Mouse (Mus musculus) layer of hippocampus, postnatal 14 days (tissue): ENCODE measurements around the gene Cbl. TPM values are rescaled to one million over a fixed set of nuclear protein-coding genes. Genes with fewer than 3 reads are reported as not detected.
A peak's percentile ranks its signal among the peaks of the same experiment; 100 is the strongest.

Experiments used
- DNase-seq, 2 experiments: peaks; one replicate each; pipeline ENCODE4 v3.0.0; 2021 to 2022; ENCODE audit warnings: low spot score in 2 of 2, mixed read lengths in 1 of 2
- total RNA-seq, 2 experiments: library from RNA; stranded (reverse); gene quantifications; 2 replicates each; pipeline ENCODE4 v1.2.3; 2021

Gene Cbl
- total RNA-seq, 2 experiments from 2014 or later: 58.1 to 62.7 TPM

DNA sequence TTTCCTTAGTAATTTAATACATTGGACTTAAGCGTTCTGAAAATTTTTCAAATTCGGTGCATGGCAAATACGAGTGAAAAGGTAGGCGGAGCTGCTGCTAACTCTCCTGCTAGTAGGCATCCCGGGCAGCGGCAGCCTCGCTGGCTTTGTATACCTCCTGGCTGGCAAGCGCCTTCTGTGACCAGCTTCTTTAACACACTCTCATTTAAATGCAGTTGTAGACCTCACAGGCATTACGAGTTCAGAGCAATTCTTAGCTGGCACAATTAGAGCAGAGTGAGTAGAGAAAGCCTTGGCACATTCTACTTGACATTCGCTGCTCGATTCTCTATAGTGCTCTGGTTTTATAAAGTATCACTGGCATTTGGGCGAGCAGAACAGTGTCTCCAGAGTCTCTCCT is 45.6 kb downstream of the Cbl start:
- DNase-seq: no peak

DNA sequence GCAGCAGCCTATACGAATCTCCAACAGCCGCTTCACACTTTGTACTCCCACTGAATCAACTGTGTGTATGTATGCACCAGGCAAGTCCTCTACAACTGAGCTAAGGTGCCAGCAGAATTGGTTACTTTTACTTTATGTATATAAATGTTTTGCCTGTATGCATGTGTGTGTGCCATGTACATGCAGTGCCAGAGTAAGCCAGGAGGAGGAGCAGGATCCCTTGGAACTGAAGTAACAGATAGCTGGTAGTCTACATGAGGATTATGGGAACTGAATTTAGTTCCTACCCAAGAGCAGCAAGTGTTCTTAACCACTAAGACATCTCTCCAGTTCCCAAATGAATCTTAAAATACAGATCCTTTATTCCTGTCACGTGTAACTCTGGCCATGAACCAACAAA is 51.6 kb downstream of the Cbl start:
- no peak for DNase-seq

DNA sequence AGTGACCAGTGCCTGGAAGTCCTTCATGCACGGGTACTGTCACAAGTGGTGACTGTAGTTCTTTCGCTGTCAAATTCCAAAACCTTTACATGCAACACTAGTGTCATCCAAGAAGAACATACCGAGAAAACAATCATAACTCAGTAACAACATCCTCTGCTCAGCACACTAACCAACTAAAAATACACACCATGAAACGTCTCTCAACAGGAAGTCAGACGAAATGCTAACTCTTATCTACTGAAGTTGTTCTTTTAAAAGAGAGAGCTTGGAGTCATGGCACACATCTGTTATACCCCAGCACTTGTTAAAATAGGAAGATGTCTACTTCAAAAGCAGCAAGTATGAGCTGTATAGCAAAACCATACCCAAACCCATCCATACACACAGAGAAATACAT is 52.3 kb downstream of the Cbl start:
- DNase-seq: no peak

DNA sequence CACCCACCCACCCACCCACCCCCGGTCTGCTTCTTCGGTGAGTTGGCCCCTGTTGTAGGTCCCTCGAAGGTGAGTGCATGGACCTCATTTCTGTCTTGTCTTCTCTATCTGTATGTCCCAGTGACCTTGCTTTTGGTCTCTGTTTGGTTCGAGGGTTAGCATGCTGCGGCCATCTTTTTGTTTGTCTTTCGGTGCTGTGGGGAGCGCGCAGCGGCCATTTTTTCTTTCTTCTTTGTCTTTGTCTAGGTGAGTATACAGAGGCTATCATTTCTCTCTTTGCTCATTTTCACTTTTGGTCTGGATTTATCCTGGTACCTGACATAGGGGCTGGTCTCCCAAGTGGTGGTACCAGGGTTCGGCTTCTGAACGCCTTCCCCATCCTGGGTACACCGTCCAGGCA is 55.0 kb downstream of the Cbl start:
- no peak for DNase-seq

DNA sequence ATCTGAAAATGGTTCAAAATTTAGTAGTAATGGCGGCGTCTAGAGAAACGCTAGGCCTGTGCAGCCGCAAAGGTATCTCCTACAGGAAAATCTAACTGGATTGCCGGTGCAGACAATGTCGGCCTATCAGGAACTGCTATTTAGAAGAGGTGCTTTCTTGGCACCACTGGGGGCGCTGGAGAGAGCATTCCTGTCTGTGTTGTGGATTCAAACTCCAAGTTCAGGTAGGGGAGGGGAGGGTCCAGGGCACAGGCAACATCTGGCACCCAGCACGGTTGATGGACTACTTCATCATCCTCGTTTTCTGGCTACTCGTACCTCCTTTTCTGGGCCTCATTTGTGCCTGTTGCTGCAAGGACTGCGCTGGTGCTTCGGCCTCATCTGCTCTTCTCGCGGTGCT is 55.5 kb downstream of the Cbl start:
- no peak for DNase-seq

DNA sequence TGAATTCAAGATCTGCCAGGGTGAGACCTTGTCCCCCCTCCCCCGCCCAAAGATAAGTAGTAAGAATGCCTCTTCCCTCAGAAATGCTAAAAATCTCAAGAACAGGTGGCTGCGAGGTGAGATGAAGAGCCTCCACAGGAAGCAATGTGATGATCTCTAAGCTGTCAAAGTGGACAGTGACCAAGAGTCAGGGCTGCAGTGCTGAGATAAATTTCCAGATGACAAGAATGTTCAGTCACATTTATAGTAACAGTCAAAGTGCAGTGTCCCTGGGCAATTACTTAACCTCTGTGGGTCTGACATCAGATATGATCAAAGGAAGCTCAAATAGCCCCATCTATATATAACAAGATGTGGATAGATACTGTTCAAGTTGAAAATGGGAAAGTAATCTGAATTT is 56.4 kb downstream of the Cbl start:
- no peak for DNase-seq

DNA sequence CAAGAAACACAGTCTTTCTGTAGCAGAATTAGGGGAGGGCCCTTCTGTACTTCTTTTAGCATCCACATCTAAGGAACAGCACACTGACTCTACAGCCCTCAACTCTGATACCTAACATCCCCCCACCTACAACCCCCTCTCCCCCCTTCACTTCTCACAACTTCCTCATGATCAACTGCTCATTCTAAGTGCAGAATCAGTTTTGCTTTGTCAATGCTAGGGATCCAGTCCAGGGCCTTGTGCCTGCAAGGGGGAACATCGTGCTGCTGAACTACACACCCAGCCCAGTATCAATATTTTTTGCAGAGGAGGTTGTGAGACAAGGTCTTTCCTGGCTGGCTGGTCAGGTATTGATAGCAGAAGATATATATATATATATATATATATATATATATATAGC is 57.9 kb downstream of the Cbl start:
- DNase-seq: no peak

DNA sequence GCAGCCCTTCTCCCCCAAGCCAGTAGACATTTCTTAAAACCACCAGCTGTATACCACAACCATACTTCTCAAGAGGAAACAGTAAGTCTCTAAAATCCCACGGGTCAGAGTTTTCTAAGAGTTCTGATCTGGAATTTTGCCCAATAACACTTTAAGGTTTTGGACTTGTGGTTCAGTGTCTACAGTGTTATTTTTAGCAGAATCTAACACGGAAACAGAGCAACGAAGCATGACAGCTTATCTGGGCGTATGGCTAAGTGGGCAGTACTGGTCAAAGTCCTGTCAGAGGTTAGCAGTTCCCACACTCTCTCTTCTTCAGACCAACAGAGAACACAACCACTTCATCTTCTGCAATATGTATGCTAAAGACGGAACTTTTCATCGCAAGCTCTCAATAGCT is 58.3 kb downstream of the Cbl start:
- DNase-seq: no peak

DNA sequence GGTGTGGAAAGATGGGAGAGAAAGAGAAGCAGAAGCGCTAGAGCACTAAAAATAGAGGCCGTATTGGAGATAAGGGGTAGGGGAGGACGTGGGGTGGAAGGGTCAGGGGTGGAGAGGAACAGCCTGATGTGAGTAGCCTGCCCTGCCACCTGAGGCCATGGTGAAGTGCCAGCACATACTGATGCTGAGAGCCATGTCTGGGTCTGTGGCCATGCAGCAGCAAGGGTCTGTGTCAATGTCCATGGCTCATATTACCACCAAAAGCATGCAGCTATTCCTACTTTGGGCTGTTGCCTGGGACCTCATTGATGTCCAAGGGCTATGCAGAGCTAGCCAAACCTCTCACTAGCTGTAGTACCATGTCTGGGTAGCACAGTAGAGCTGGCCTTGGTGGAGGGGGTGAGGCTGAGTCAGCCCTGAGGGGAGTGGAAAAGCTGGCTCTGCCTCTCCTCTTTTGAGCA is 63.1 kb downstream of the Cbl start:
- DNase-seq: no peak

DNA sequence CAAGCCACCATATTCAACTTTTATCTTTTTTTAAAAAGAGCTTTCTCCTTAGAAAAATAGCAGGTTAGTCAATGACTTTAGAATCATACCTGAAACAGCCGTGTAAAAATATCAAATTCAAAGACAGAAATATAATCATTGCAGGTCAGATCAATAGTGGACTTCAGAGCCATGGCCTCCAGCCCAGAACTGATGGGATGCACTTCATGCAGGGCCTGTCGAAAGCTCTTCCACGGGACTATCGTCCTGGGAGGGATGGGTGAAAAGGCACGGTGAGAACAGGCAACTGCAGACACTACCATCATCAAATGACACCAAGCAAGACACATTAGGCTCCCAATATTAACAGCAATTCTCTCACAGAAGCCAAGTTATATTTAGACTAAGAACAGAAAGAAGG is 64.9 kb downstream of the Cbl start:
- DNase-seq: no peak

DNA sequence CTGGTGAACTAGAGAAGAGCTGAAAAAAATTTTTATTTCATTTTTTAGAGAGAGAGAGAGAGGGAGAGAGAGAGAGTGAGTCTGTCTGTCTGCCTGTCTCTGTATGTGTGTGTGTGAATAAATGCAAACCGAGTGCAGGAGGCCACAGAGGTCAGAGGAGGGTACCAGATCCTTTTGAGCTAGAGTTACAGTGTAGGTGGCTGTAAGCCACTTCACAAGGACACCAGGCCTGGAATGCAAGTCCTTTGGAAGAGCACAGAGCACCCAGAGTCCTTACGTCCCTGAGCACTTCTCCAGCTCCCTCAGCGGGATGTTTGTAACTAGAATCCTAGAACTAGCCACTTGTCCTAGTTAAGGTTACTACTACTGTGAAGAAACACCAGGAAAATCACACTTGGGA is 74.0 kb downstream of the Cbl start:
- no peak for DNase-seq

DNA sequence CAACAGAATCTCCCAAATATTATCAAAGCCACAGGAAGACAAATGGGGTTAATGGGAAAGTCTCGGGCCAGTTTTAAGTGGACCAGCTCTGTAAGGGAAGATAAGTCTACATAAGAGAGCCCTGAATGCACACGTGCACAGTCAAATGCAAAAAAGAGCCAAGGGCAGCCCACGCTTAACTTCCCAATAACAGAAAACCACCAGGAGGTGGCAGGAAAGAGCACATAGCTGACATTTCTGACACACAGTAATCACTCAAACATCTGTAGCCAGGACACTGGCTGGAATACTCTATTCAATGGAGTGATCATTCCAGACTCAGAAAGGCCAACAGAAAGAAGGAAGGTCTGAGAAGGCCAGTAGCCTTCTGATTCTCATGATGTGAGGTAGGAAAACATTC is 86.6 kb downstream of the Cbl start:
- DNase-seq: no peak

DNA sequence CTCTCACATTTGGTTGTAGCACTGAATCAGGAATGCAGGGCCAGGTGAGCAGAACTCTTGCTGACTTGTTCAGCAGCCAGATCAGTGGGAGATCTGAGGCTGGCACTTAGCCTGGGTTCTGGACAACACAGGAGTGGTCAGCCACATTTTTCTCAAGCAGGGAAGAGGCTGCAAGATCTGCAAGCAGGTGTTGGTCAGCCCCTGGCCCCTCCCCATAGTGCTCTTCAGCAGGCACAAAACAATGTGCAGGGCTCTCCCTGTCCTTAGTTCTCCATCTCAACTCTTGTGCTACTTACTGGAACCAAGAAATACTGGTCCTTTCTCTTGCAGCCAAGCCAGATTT is 89.2 kb downstream of the Cbl start:
- DNase-seq: no peak

DNA sequence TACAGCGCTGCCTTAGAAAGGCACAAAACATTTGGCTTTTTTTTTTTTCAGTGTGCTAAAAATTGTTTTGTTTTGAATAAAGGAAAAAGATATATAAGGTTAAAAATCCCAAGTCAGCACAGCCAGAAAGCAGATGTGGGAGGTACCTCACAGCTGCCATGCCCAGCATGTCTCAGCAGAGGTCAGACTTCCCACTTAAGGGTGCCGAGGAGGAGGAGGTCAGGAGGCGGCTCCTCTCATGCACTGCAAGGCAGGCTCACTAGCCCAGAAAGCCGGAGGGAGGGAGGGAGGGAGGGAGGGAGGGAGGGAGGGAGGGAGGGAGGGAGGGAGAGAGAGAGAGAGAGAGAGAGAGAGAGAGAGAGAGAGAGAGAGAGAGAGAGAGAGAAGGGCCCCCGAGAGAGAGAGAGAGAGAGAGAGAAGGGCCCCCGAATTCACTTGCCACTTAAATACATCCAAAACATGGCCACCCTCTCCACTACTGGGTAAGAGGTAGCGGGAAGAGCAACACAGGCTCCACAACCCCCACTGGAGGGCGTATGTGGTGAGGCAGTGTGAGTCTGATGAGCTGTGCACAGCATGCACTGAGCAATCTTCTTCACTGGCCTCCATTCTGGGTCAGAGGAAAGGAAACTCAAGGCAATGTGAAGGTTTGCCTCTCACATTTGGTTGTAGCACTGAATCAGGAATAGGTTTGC is 89.7 kb downstream of the Cbl start:
- DNase-seq: no peak

DNA sequence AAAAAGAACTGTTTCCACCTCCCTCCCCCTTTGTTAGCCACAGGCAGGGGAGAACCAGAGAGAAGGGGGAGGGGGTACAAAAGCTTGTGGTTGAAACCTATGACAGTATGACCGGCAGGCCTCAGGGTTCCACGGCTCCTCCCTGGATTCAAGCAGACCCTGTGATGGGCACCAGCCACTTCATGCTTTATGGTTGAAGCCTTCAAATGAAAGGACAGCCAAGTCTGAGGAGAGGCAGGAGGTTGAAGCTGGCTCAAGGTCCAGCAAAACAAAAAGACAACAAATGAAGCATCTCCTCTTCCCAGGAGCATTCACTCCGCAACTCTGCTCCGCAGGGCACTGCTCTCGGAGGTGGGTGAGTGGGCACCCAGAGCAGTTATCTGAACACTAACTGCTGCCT is 90.4 kb downstream of the Cbl start:
- DNase-seq: no peak

DNA sequence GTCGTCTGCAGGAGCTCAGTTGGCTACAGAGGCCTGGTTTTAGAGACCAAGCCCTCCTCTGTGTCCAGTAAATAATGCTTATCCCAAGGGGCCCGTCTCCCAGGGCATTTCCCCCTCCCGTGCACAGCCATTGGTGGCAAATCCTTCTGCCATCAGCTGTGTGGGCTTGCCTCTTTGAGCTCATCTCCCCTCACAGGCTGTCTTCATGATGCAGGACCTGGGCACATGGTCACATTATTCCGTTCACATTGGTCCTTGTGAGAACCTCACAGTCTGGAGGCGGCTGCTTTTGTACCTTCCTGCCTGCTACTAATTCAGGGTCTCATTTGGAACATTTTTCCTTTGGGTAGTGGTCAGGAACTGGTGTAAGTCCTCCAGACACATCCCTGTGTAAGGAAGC is 91.9 kb downstream of the Cbl start:
- no peak for DNase-seq

DNA sequence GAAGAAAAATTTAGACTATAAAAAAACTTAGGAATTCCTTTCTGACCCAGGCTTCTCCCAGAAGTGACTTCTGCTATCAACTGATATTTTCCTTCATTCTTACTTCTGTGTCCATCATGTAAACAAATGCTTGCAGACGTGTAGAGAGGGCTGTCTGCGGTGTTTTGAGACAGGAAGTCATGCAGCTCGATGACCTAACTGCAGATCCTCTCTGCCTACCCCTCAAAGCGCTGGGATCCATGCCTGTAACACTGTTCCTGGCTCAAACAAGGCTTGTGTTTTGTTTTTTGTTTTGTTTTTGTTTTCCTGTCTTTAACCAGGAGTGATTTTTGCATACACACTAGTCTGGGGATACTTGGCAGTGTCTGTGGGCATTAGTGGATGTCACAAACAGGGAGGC is 96.0 kb downstream of the Cbl start:
- DNase-seq: no peak

DNA sequence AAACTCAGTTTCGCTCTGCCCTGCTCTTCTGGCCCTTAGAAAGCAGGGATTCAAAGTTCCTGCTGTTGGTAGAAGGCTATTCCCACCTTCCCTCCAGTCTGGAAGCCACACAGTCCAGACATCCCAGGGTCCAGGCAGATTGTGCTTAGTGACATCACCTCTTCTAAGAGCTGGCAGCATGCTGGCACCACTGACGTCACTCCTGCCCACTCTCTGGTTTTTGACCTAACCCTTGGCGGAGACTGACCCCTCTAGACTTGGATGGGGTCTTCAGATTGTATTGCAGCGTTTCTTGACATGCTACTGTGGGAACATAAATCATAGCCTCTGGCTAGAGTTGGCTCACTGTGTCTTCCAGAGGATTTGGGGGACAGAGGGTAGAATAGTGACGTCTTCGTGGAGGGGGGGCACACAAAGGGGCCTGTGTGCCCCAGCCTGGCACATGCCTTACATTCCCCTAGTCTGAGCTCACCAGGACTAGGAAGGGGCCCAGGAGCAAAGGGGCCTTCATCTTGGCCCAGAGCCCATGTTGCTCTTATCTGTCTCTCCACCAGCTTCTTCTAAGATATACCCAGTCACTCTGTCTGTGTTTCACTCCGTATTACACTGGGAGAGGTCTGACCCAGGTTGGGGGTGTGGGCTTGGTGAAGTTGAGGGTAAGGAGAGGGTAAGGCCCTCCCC is 98.0 kb downstream of the Cbl start:
- DNase-seq: no peak

DNA sequence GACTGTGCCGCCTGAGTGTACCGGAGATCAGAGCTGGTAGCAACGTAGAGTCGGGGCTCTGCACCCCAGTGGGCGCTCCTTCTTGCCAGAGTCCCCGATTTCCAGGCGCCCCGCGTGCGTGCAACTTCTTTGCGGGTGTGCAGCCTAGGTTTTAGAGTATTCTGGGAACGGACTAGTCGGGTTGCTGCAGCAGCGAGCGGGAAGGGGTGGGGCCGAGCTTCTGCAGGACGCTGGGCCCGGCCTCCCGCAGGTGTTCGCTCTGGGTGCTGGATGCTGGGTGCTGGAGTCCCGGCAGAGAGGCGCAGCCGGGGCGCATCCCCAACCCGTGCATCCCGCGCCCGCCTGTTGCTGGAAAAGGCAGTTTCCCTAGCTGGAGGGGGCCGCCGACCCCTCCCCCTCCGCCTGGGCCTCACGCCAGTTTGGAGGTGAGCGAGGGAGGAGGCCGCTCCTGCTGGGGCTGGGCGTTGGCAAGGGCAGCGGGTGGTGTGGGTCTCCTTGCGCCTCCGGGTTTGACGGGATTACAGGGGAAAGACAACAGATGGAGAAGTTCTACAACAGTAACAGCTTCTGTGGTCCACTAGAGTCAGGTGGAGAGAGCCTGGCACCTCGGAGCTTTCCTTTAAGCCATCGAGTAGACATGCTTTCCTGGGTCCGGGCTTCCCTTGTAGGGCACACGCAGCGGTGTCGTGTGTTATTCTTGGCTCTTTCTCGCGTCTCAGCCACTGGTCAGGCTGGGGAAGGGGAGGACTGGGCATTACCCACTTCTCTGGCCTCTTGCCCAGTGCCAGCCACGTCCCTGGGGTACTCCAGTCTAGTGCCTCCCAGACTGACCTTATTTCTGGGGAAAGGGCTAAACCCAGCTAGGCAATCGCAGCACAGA is 98.8 kb downstream of the Cbl start:
- no peak for DNase-seq

DNA sequence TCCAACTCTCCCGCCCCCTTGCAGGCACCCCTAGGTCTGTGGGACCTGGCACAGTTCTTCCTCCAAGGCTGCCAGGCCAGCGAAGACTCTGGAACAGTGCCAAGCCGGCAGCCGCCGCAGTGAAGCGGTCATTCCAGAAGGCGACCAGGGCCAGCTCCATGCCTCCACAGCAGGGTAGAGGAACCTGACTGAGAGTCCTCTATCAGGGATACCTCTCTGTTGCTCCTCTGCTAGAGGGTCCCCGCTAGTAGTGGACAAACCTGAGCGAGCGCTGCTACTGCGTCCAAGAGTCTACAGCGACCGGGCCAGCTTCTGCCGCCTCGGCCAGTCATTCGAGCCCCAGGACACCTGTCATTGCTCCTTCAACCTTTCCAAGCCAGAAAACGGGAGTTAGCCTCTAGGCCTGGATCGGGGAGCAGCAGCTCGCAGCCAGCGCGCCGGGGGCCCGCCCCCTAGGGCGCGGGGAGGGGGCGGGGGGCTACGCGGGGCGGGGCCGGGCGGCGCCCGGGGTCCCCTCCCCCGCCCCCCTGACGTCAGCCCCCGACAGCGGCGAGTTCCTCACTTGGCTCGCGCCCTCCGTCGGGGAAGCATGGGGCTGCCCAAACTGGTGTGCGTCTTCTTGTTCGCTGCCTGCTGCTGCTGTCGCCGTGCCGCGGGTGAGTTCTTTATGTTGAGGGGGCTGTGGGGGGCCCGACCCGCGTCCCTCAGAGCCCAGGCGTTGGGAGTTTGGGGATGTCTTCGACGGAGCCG is 99.6 kb downstream of the Cbl start, which contains the start of gene Mcam:
TSS of gene Mcam (plus strand) at position 369 of the 750 bp plus-strand sequence.
- DNase-seq: peak in 1 of 2 experiments; percentile 54

DNA sequence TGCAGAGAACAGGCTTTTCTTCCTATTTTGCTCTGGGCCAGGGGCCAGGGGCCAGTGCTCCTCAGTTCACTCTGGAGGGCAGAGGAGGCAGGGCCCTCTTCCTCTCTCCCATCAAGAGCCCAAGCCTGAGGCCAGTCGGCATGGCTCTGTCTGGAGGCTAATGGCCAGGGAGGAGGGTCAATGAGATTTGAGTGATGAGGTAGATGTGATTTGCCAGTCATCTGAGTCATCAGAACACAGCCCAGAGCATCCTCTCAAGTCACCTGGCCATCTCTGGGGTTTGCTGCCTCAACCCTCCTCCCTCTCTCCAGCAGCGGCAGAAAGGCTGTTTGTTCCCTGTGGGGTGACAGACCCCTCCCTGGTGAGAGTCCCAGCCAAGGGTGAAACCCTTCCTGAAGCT is 100.6 kb downstream of the Cbl start:
- no peak for DNase-seq
